Mouse (Mus musculus): ENCODE results near the gene Ccdc146.
"Not testable (repeated sequence)": the region's sequence is repeated elsewhere in the genome, so short reads cannot be mapped to it uniquely, and the experiment has no call there.

Ccdc146 gene

GRCm38 (mm10) chr5:21363343-21363742 lies 61.1 kb downstream of the Ccdc146 start:
- in situ Hi-C loops (cut with MboI; ENCODE audit: low pct_unique_long_range_greater_than_20kb in 1 of 2, low sequenced_read_pairs in 2 of 2, unreplicated experiment in 1 of 2) = no loop called here

- in situ Hi-C loops (cut with MboI; ENCODE audit: low pct_unique_long_range_greater_than_20kb in 1 of 2, low sequenced_read_pairs in 2 of 2, unreplicated experiment in 1 of 2) = no loop called here
Measured at GRCm38 (mm10) chr5:21358648-21359047, 65.8 kb downstream of the Ccdc146 start.

- in situ Hi-C loops (cut with MboI; ENCODE audit: low pct_unique_long_range_greater_than_20kb in 1 of 2, low sequenced_read_pairs in 2 of 2, unreplicated experiment in 1 of 2) = no loop called here
Measured at GRCm38 (mm10) chr5:21351678-21352077, 72.8 kb downstream of the Ccdc146 start.

- in situ Hi-C loops (cut with MboI; ENCODE audit: low pct_unique_long_range_greater_than_20kb in 1 of 2, low sequenced_read_pairs in 2 of 2, unreplicated experiment in 1 of 2) = no loop called here
Measured at GRCm38 (mm10) chr5:21348366-21348765, 76.1 kb downstream of the Ccdc146 start.

GRCm38 (mm10) chr5:21342265-21342664 lies 82.2 kb downstream of the Ccdc146 start:
- in situ Hi-C loops (cut with MboI; ENCODE audit: low pct_unique_long_range_greater_than_20kb in 1 of 2, low sequenced_read_pairs in 2 of 2, unreplicated experiment in 1 of 2) = not testable (repeated sequence)

- in situ Hi-C loops (cut with MboI; ENCODE audit: low pct_unique_long_range_greater_than_20kb in 1 of 2, low sequenced_read_pairs in 2 of 2, unreplicated experiment in 1 of 2) = no loop called here
Measured at GRCm38 (mm10) chr5:21332119-21332518, 92.4 kb downstream of the Ccdc146 start.

GRCm38 (mm10) chr5:21331656-21332055 lies 92.8 kb downstream of the Ccdc146 start:
- in situ Hi-C loops (cut with MboI; ENCODE audit: low pct_unique_long_range_greater_than_20kb in 1 of 2, low sequenced_read_pairs in 2 of 2, unreplicated experiment in 1 of 2) = no loop called here

- in situ Hi-C loops (cut with MboI; ENCODE audit: low pct_unique_long_range_greater_than_20kb in 1 of 2, low sequenced_read_pairs in 2 of 2, unreplicated experiment in 1 of 2) = no loop called here
Measured at GRCm38 (mm10) chr5:21329672-21330665, 94.5 kb downstream of the Ccdc146 start.

- in situ Hi-C loops (cut with MboI; ENCODE audit: low pct_unique_long_range_greater_than_20kb in 1 of 2, low sequenced_read_pairs in 2 of 2, unreplicated experiment in 1 of 2) = no loop called here
Measured at GRCm38 (mm10) chr5:21328560-21328959, 95.9 kb downstream of the Ccdc146 start.

GRCm38 (mm10) chr5:21326494-21326893 lies 98.0 kb downstream of the Ccdc146 start:
- in situ Hi-C loops (cut with MboI; ENCODE audit: low pct_unique_long_range_greater_than_20kb in 1 of 2, low sequenced_read_pairs in 2 of 2, unreplicated experiment in 1 of 2) = no loop called here

GRCm38 (mm10) chr5:21320138-21320537 lies 104.3 kb downstream of the Ccdc146 start:
- in situ Hi-C loops (cut with MboI; ENCODE audit: low pct_unique_long_range_greater_than_20kb in 1 of 2, low sequenced_read_pairs in 2 of 2, unreplicated experiment in 1 of 2) = loop anchor here in 1 of 2 experiments (25.0 kb wide), 1 partner anchor 267 kb away; no protein-coding TSS in a partner anchor

GRCm38 (mm10) chr5:21314696-21315095 lies 109.8 kb downstream of the Ccdc146 start:
- in situ Hi-C loops (cut with MboI; ENCODE audit: low pct_unique_long_range_greater_than_20kb in 1 of 2, low sequenced_read_pairs in 2 of 2, unreplicated experiment in 1 of 2) = loop anchor here in 1 of 2 experiments (25.0 kb wide), 1 partner anchor 273 kb away; no protein-coding TSS in a partner anchor

- in situ Hi-C loops (cut with MboI; ENCODE audit: low pct_unique_long_range_greater_than_20kb in 1 of 2, low sequenced_read_pairs in 2 of 2, unreplicated experiment in 1 of 2) = loop anchor here in 1 of 2 experiments (25.0 kb wide), 1 partner anchor 280 kb away; no protein-coding TSS in a partner anchor
Measured at GRCm38 (mm10) chr5:21307165-21307564, 117.3 kb downstream of the Ccdc146 start.

GRCm38 (mm10) chr5:21301011-21301410 lies 123.5 kb downstream of the Ccdc146 start:
- in situ Hi-C loops (cut with MboI; ENCODE audit: low pct_unique_long_range_greater_than_20kb in 1 of 2, low sequenced_read_pairs in 2 of 2, unreplicated experiment in 1 of 2) = loop anchor here in 1 of 2 experiments (25.0 kb wide), 1 partner anchor 286 kb away; no protein-coding TSS in a partner anchor

GRCm38 (mm10) chr5:21300058-21300457 lies 124.4 kb downstream of the Ccdc146 start:
- in situ Hi-C loops (cut with MboI; ENCODE audit: low pct_unique_long_range_greater_than_20kb in 1 of 2, low sequenced_read_pairs in 2 of 2, unreplicated experiment in 1 of 2) = loop anchor here in 1 of 2 experiments (25.0 kb wide), 1 partner anchor 287 kb away; no protein-coding TSS in a partner anchor

GRCm38 (mm10) chr5:21299076-21299755 lies 125.3 kb downstream of the Ccdc146 start:
- in situ Hi-C loops (cut with MboI; ENCODE audit: low pct_unique_long_range_greater_than_20kb in 1 of 2, low sequenced_read_pairs in 2 of 2, unreplicated experiment in 1 of 2) = no loop called here

- in situ Hi-C loops (cut with MboI; ENCODE audit: low pct_unique_long_range_greater_than_20kb in 1 of 2, low sequenced_read_pairs in 2 of 2, unreplicated experiment in 1 of 2) = no loop called here
Measured at GRCm38 (mm10) chr5:21295683-21296082, 128.8 kb downstream of the Ccdc146 start.

- in situ Hi-C loops (cut with MboI; ENCODE audit: low pct_unique_long_range_greater_than_20kb in 1 of 2, low sequenced_read_pairs in 2 of 2, unreplicated experiment in 1 of 2) = no loop called here
Measured at GRCm38 (mm10) chr5:21290594-21290993, 133.9 kb downstream of the Ccdc146 start.
